Mouse (Mus musculus) heart, adult 2 months (tissue): ENCODE measurements around the gene Frmpd2. TPM values are rescaled to one million over a fixed set of nuclear protein-coding genes. Genes with fewer than 3 reads are reported as not detected.
"Not testable (repeated sequence)": the region's sequence is repeated elsewhere in the genome, so short reads cannot be mapped to it uniquely, and the experiment has no call there.

Experiments used
- DNase-seq, 2 experiments: peaks; one replicate each; pipeline ENCODE4 v3.0.0; 2021
- H3K27ac ChIP-seq: fragments of 200-600 bp; 2 replicates; pipeline ENCODE4 v1.8.1; 2022
- H3K27me3 ChIP-seq: fragments of 200-500 bp; 2 replicates; pipeline ENCODE4 v1.6.1; 2012; ENCODE audit warnings: mild to moderate bottlenecking, low read length, inconsistent platforms, mixed read lengths; ENCODE audit not compliant: control insufficient read depth, insufficient read depth
- H3K36me3 ChIP-seq: fragments of 200-500 bp; 2 replicates; pipeline ENCODE4 v1.6.1; 2012; ENCODE audit warnings: low read length, inconsistent platforms; ENCODE audit not compliant: control insufficient read depth, insufficient read depth
- H3K4me1 ChIP-seq: fragments of 200-500 bp; 2 replicates; pipeline ENCODE4 v1.6.1; 2011; ENCODE audit warnings: low read length; ENCODE audit not compliant: control insufficient read depth, insufficient read depth
- H3K4me3 ChIP-seq: fragments of 200-600 bp; 2 replicates; pipeline ENCODE4 v1.8.1; 2022
- H3K79me2 ChIP-seq: fragments of 200-500 bp; replicated peaks from 2 replicates; pipeline ENCODE4 v1.6.1; 2012; ENCODE audit warnings: mild to moderate bottlenecking, inconsistent platforms, low read length, moderate library complexity, mixed read lengths; ENCODE audit not compliant: control insufficient read depth, insufficient read depth
- H3K9ac ChIP-seq: fragments of 200-500 bp; 2 replicates; pipeline ENCODE4 v1.6.1; 2012; ENCODE audit warnings: low read depth, mild to moderate bottlenecking, control low read depth, inconsistent platforms, low read length, mixed read lengths
- CTCF ChIP-seq: fragments of 200-600 bp; IDR thresholded peaks from 2 replicates; pipeline ENCODE4 v1.8.1; 2022; ENCODE audit warnings: antibody characterized with exemption, mild to moderate bottlenecking, moderate library complexity
- EP300 ChIP-seq: fragments of 200-500 bp; IDR thresholded peaks from 2 replicates; pipeline ENCODE4 v1.6.1; 2011; ENCODE audit warnings: low read depth, low read length, control low read depth; ENCODE audit not compliant: insufficient read depth
- POLR2A ChIP-seq: fragments of 200-500 bp; IDR thresholded peaks from 2 replicates; pipeline ENCODE4 v1.6.1; 2011; ENCODE audit warnings: mild to moderate bottlenecking, low read depth, low read length, control low read depth; ENCODE audit not compliant: insufficient read depth
- WGBS: fragments of 180-500 bp; shearing (Covaris S2); methylation state at CpG from one replicate; pipeline ENCODE4 v1.1.7; 2018; 5-methylcytosine and 5-hydroxymethylcytosine counted together
- intact Hi-C: fragments of 180-260 bp; cut with DNase I; formaldehyde crosslinking; loops from one replicate; pipeline ENCODE4 v1.15.1; 2025
- long read RNA-seq: library from polyadenylated mRNA; stranded (forward); transcript quantifications from one replicate; pipeline ENCODE4 v2.0.0, GENCODE M21; 2021
- polyA plus RNA-seq: library from polyadenylated mRNA; depleted of rRNA; stranded (reverse); fragments of >200 nt; gene quantifications from 2 replicates; pipeline ENCODE4 v1.2.3, GENCODE M21; 2012; rRNA removed
- total RNA-seq, 2 experiments: library from RNA; stranded (reverse); gene quantifications; 2 replicates each; pipeline ENCODE4 v1.2.3; 2021

Frmpd2 gene
- not detected for total RNA-seq
- polyA plus RNA-seq, result 0.15 and 0.21 TPM in 2 replicates
- long read RNA-seq, result 0 reads

DNA sequence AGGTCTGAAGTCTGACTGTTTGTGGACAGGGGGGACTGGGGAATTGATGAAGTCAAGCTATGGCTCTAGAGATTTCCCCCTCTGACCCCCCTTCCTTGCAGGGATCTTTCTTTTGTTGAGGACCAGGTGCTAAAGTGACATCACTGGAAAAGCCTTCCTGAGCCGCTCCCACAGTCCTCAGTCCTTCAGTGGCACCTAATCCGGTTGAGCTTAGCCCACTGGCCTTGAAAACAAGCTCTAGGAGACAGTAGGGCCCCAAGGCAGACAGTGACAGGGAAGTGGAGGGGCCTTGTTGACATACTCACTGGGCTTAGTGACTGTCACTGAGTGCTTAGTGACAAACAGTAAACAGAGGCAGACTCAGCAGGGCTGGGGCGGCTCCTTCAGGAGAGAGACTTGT lies at the start of gene Frmpd2:
Gene Frmpd2, plus strand, starts transcription at position 366 of the 400 bp plus-strand sequence.
- Histone ChIP-seq H3K27me3 (no peaks in the 10 kb centered on the region), H3K36me3 (no peaks in the 10 kb centered on the region), H3K9ac (no peak within 1 kb of the TSS), H3K79me2 (no peaks in the 10 kb centered on the region), H3K27ac (no peak within 1 kb of the TSS), H3K4me3 (no peak within 1 kb of the TSS), H3K4me1 (no peaks in the 10 kb centered on the region)
- DNase-seq, result no peak
- TF ChIP-seq CTCF, result no peak
- TF ChIP-seq EP300, result no peak
- TF ChIP-seq POLR2A, result no peak
- WGBS, result 49% methylated on average over 3 of the region's 3 CpGs
- intact Hi-C loops, result no loop called here

DNA sequence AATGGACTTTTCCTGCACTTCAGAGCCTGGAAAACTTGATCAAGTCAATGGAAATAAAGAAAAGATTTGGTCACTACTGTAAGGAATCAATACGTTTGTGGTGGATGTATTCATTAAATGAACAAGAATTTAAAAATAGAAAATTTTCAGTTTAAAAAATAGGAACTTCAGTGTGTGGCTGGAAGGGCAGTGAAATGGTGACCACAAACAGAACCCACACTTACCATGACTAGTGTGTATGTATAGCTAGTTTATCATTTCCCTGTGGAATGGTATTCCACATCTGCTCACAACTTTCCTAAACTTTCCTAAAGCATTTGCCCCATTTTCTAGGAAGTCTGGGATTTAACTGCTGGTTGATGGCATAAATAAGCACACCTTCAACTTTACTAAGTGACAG lies 48.5 kb upstream of the Frmpd2 start:
- no peaks in the 10 kb centered on the region for H3K27me3 ChIP-seq
- TF ChIP-seq CTCF (no peak), EP300 (no peak), POLR2A (no peak)
- peaks cover 7% of the 10 kb centered on the region; the same call in 1 of the 2 replicates for H3K79me2 ChIP-seq
- H3K27ac ChIP-seq, result no peak overlapping the region
- no peak for DNase-seq
- peaks cover 6% of the 10 kb centered on the region for H3K36me3 ChIP-seq
- no peak overlapping the region for H3K9ac ChIP-seq
- peaks cover 2% of the 10 kb centered on the region for H3K4me1 ChIP-seq
- WGBS, result 55% methylated on average over 1 of the region's 1 CpGs
- intact Hi-C loops, result no loop called here
- H3K4me3 ChIP-seq, result no peak overlapping the region

DNA sequence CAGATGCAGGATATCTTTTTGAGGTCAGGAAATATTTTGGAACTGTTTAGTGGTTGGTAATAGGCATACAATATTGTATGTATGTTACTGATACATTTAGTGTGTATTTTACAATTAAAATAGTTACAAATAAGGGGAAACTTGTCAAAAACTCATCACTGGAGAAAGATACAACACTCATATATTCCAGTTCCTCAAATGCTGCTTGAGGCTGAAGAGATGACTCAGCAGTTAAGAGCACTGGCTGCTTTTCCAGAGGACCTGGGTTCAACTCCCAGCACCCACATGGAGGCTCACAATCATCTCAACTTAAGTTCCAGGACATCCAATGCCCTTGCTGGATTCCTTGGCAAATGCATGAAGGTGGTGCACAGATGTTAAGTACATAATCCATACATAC lies 47.4 kb upstream of the Frmpd2 start:
- H3K27me3 ChIP-seq, result no peaks in the 10 kb centered on the region
- TF ChIP-seq POLR2A, result no peak
- no peak for TF ChIP-seq CTCF
- no peak for TF ChIP-seq EP300
- no peaks in the 10 kb centered on the region for H3K4me1 ChIP-seq
- H3K4me3 ChIP-seq, result no peak overlapping the region
- no peak for DNase-seq
- peaks cover 7% of the 10 kb centered on the region; the same call in 1 of the 2 replicates for H3K79me2 ChIP-seq
- intact Hi-C loops, result no loop called here
- no peak overlapping the region for H3K9ac ChIP-seq
- no peak overlapping the region for H3K27ac ChIP-seq
- H3K36me3 ChIP-seq, result peaks cover 2% of the 10 kb centered on the region

DNA sequence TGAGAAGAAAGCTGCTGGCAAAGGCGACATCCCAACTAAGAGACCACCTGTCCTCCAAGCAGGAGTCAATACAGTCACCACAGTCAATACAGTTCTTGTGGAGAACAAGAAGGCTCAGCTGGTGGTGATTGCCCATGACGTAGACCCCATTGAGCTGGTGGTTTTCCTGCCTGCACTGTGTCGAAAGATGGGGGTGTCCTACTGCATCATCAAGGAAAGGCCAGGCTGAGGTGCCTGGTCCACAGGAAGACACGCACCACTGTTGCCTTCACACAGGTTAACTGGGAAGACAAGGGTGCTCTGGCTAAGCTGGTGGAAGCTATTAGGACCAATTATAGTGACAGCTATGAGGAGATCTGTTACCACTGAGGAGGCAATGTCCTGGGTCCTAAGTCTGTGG lies 39.0 kb upstream of the Frmpd2 start:
- intact Hi-C loops, H3K4me1 ChIP-seq, DNase-seq, H3K36me3 ChIP-seq, H3K27me3 ChIP-seq, H3K9ac ChIP-seq, H3K27ac ChIP-seq, H3K4me3 ChIP-seq: not testable (repeated sequence)
- 95% methylated on average over 4 of the region's 4 CpGs for WGBS
- H3K79me2 ChIP-seq, result peaks cover 18% of the 10 kb centered on the region

DNA sequence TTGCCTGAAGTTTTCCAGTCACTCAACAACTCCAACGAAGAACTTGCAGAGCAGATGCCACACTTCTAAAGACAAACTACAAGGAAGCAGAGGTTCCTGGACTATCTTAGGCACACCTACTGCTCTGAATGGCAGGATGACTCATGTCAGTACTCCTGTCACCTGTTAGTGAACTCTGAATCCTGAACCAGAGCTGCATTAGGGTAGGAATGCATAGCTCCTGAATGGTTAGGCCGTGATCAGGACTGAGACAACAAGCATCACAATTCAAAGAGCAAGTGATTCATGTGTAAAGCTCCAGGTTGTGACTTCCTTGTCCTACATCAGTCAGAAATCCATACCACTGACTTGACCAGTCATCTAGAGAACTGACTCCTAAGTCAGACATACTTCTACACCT lies 27.7 kb upstream of the Frmpd2 start:
- Histone ChIP-seq H3K27ac (no peak overlapping the region), H3K9ac (no peak overlapping the region; the same call in 1 of the 2 replicates), H3K4me1 (peaks cover 8% of the 10 kb centered on the region), H3K27me3 (no peaks in the 10 kb centered on the region), H3K79me2 (peaks cover 3% of the 10 kb centered on the region; the same call in 1 of the 2 replicates), H3K36me3 (peaks cover 8% of the 10 kb centered on the region), H3K4me3 (no peak overlapping the region)
- WGBS, result 52% methylated on average over 2 of the region's 2 CpGs
- TF ChIP-seq CTCF (no peak), POLR2A (no peak), EP300 (no peak)
- intact Hi-C loops, result no loop called here
- DNase-seq, result no peak

DNA sequence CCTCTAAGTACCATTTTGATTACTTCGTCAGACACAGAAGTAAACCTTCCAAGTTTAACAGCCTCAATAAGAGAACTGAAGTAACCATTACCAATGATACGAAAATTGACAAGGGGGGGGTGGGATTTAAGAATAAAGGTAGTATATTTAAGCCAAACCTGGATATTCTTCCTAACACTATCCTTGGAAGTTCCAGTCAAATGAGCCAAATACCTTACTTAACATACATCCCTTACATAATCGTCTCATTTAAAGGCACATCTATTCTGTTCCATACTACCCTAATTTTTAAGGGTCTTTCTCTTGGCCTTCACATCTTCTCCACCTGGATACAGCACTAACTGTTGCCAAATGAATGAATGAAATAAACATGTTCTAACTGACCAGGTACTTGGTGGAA lies 25.5 kb upstream of the Frmpd2 start:
- peak overlapping the region; percentile 93; the same call in 1 of the 2 replicates for H3K9ac ChIP-seq
- peaks cover 8% of the 10 kb centered on the region for H3K36me3 ChIP-seq
- no peak for TF ChIP-seq EP300
- no peak for TF ChIP-seq CTCF
- no peak for TF ChIP-seq POLR2A
- H3K4me1 ChIP-seq, result peaks cover 8% of the 10 kb centered on the region
- H3K27me3 ChIP-seq, result no peaks in the 10 kb centered on the region
- intact Hi-C loops, result no loop called here
- peak overlapping the region; percentile 91; the same call in 1 of the 2 replicates for H3K27ac ChIP-seq
- H3K79me2 ChIP-seq, result peaks cover 3% of the 10 kb centered on the region; the same call in 1 of the 2 replicates
- 38% methylated on average over 3 of the region's 3 CpGs for WGBS
- H3K4me3 ChIP-seq, result peak overlapping the region; percentile 95
- DNase-seq, result no peak
